Mouse (Mus musculus) spleen, postnatal 4 days (tissue): ENCODE measurements around the gene Heatr3.
"Not testable (repeated sequence)": the region's sequence is repeated elsewhere in the genome, so short reads cannot be mapped to it uniquely, and the experiment has no call there.

ENCODE experiments used
- DNase-seq, 2 experiments: peaks; one replicate each; pipeline ENCODE4 v3.0.0; 2022; ENCODE audit warnings: low spot score in 2 of 2

The Heatr3 gene

GRCm38 (mm10) chr8:88185716-88186115 is 48.1 kb downstream of the Heatr3 start:
- no peak for DNase-seq

- DNase-seq: no peak
These were observed 59.7 kb downstream of the Heatr3 start for GRCm38 (mm10) chr8:88197328-88197727.

- no peak for DNase-seq
These were observed 60.9 kb downstream of the Heatr3 start for GRCm38 (mm10) chr8:88198551-88198944.

- DNase-seq: peak; percentile 91 to 97
These were observed 61.4 kb downstream of the Heatr3 start, which contains the start of gene Tent4b for GRCm38 (mm10) chr8:88198945-88199571. Tent4b (plus strand) TSS chr8:88199213.

GRCm38 (mm10) chr8:88199700-88200601 is 62.3 kb downstream of the Heatr3 start:
- DNase-seq: peak; percentile 56 to 83

- no peak for DNase-seq
These were observed 63.3 kb downstream of the Heatr3 start for GRCm38 (mm10) chr8:88200724-88201495.

GRCm38 (mm10) chr8:88201641-88202040 is 64.0 kb downstream of the Heatr3 start:
- no peak for DNase-seq

GRCm38 (mm10) chr8:88206016-88206415 is 68.4 kb downstream of the Heatr3 start:
- no peak for DNase-seq

GRCm38 (mm10) chr8:88207121-88207821 is 69.6 kb downstream of the Heatr3 start:
- DNase-seq: no peak

- not testable (repeated sequence) for DNase-seq
These were observed 72.5 kb downstream of the Heatr3 start for GRCm38 (mm10) chr8:88209930-88210827.

GRCm38 (mm10) chr8:88221353-88221752 is 83.7 kb downstream of the Heatr3 start:
- no peak for DNase-seq
